Mouse (Mus musculus): ENCODE results near the gene Fyb2.

Gene Fyb2

GRCm38 (mm10) chr4:105031104-105031503, 117.8 kb downstream of the Fyb2 start:
- no peak for TF ChIP-seq GATA4 (IDR thresholded peaks at IDR 0.05; ENCODE audit: insufficient replicate concordance, low read length)

GRCm38 (mm10) chr4:105033153-105033552, 119.9 kb downstream of the Fyb2 start:
- TF ChIP-seq GATA4 (IDR thresholded peaks at IDR 0.05; ENCODE audit: insufficient replicate concordance, low read length) = no peak

- TF ChIP-seq GATA4 (IDR thresholded peaks at IDR 0.05; ENCODE audit: insufficient replicate concordance, low read length) = no peak
Observed at GRCm38 (mm10) chr4:105034259-105034658, 121.0 kb downstream of the Fyb2 start.

- TF ChIP-seq GATA4 (IDR thresholded peaks at IDR 0.05; ENCODE audit: insufficient replicate concordance, low read length) = no peak
Observed at GRCm38 (mm10) chr4:105050041-105050440, 136.8 kb downstream of the Fyb2 start.

- no peak for TF ChIP-seq GATA4 (IDR thresholded peaks at IDR 0.05; ENCODE audit: insufficient replicate concordance, low read length)
Observed at GRCm38 (mm10) chr4:105051291-105051690, 138.0 kb downstream of the Fyb2 start.

All from liver, adult (tissue).